Mouse (Mus musculus) brain, embryonic 14.5 days (tissue): ENCODE data around the gene Sebox.

Source experiments
- CTCF ChIP-seq: fragments of 200-500 bp; IDR thresholded peaks from 2 replicates; pipeline ENCODE4 v1.5.1; 2012; ENCODE audit warnings: inconsistent platforms, mild to moderate bottlenecking, moderate library complexity, borderline replicate concordance; ENCODE audit not compliant: insufficient read depth, insufficient read length; ENCODE audit errors: extremely low read depth
- POLR2A ChIP-seq: fragments of 200-500 bp; IDR thresholded peaks from 2 replicates; pipeline ENCODE4 v1.6.1; 2012; ENCODE audit warnings: mild to moderate bottlenecking, inconsistent platforms, borderline replicate concordance; ENCODE audit not compliant: poor library complexity, insufficient read depth, insufficient read length, severe bottlenecking; ENCODE audit errors: extremely low read depth

GRCm38 (mm10) chr11:78551059-78551398, 47.8 kb downstream of the Sebox start:
- TF ChIP-seq CTCF, result no peak
- TF ChIP-seq POLR2A, result no peak
